Mouse (Mus musculus): ENCODE measurements around the gene Map2k7. TPM values are rescaled to one million over a fixed set of nuclear protein-coding genes. Genes with fewer than 3 reads are reported as not detected.

Map2k7 gene
- polyA plus RNA-seq, 1 experiment = 62.1 TPM

GRCm38 (mm10) chr8:4267627-4268026 is 29.1 kb downstream of the Map2k7 start:
- Histone ChIP-seq H3K27ac (ENCODE audit: insufficient read depth, low read length) (no peak overlapping the region), H3K9me3 (replicated peaks; ENCODE audit: control insufficient read depth, insufficient read depth, low read length, poor library complexity, severe bottlenecking) (no peaks in the 10 kb centered on the region), H3K9ac (ENCODE audit: low read depth, poor library complexity, severe bottlenecking) (no peak overlapping the region), H3K4me1 (ENCODE audit: control insufficient read depth, insufficient read depth, low read length) (no peaks in the 10 kb centered on the region), H3K36me3 (ENCODE audit: control insufficient read depth, insufficient read depth, low read length, poor library complexity, severe bottlenecking) (peaks cover 87% of the 10 kb centered on the region), H3K27me3 (ENCODE audit: control insufficient read depth, insufficient read depth, low read length, poor library complexity, severe bottlenecking) (no peaks in the 10 kb centered on the region), H3K4me3 (ENCODE audit: low read depth, low read length) (no peak overlapping the region)
- peak; percentile 76 for TF ChIP-seq CTCF (IDR thresholded peaks at IDR 0.05; ENCODE audit: low read depth, low read length)
- TF ChIP-seq EP300 (IDR thresholded peaks at IDR 0.05; ENCODE audit: insufficient read depth, low read depth, low read length) = no peak
- TF ChIP-seq POLR2A (IDR thresholded peaks at IDR 0.05; ENCODE audit: insufficient read depth, low read length) = no peak

- TF ChIP-seq CTCF (IDR thresholded peaks at IDR 0.05; ENCODE audit: low read depth, low read length) (no peak), POLR2A (IDR thresholded peaks at IDR 0.05; ENCODE audit: insufficient read depth, low read length) (no peak), EP300 (IDR thresholded peaks at IDR 0.05; ENCODE audit: insufficient read depth, low read depth, low read length) (no peak)
- Histone ChIP-seq H3K9ac (ENCODE audit: low read depth, poor library complexity, severe bottlenecking) (no peak overlapping the region), H3K36me3 (ENCODE audit: control insufficient read depth, insufficient read depth, low read length, poor library complexity, severe bottlenecking) (peaks cover 82% of the 10 kb centered on the region), H3K4me3 (ENCODE audit: low read depth, low read length) (no peak overlapping the region), H3K27ac (ENCODE audit: insufficient read depth, low read length) (no peak overlapping the region), H3K4me1 (ENCODE audit: control insufficient read depth, insufficient read depth, low read length) (no peaks in the 10 kb centered on the region), H3K27me3 (ENCODE audit: control insufficient read depth, insufficient read depth, low read length, poor library complexity, severe bottlenecking) (no peaks in the 10 kb centered on the region), H3K9me3 (replicated peaks; ENCODE audit: control insufficient read depth, insufficient read depth, low read length, poor library complexity, severe bottlenecking) (no peaks in the 10 kb centered on the region)
Observed at GRCm38 (mm10) chr8:4269609-4270008, 31.1 kb downstream of the Map2k7 start.

GRCm38 (mm10) chr8:4275275-4276110 is 37.0 kb downstream of the Map2k7 start, which contains the start of gene Timm44:
TSS of gene Timm44 (minus strand) at chr8:4275913.
- peaks cover 26% of the 10 kb centered on the region for H3K36me3 ChIP-seq (ENCODE audit: control insufficient read depth, insufficient read depth, low read length, poor library complexity, severe bottlenecking)
- no peaks in the 10 kb centered on the region for H3K4me1 ChIP-seq (ENCODE audit: control insufficient read depth, insufficient read depth, low read length)
- H3K4me3 ChIP-seq (ENCODE audit: low read depth, low read length) = peak within 1 kb of the TSS; percentile 99
- no peaks in the 10 kb centered on the region for H3K27me3 ChIP-seq (ENCODE audit: control insufficient read depth, insufficient read depth, low read length, poor library complexity, severe bottlenecking)
- H3K9me3 ChIP-seq (replicated peaks; ENCODE audit: control insufficient read depth, insufficient read depth, low read length, poor library complexity, severe bottlenecking) = no peaks in the 10 kb centered on the region
- TF ChIP-seq EP300 (IDR thresholded peaks at IDR 0.05; ENCODE audit: insufficient read depth, low read depth, low read length) (0 out of 2 replicates have a peak, but pooled peaks have one; percentile 52), CTCF (IDR thresholded peaks at IDR 0.05; ENCODE audit: low read depth, low read length) (no peak)
- peak within 1 kb of the TSS; percentile 74 for H3K27ac ChIP-seq (ENCODE audit: insufficient read depth, low read length)
- H3K9ac ChIP-seq (ENCODE audit: low read depth, poor library complexity, severe bottlenecking) = peak within 1 kb of the TSS; percentile 90

- TF ChIP-seq POLR2A (IDR thresholded peaks at IDR 0.05; ENCODE audit: insufficient read depth, low read length) = no peak
- no peak for TF ChIP-seq EP300 (IDR thresholded peaks at IDR 0.05; ENCODE audit: insufficient read depth, low read depth, low read length)
- TF ChIP-seq CTCF (IDR thresholded peaks at IDR 0.05; ENCODE audit: low read depth, low read length) = no peak
- peak overlapping the region; percentile 99 for H3K4me3 ChIP-seq (ENCODE audit: low read depth, low read length)
- no peaks in the 10 kb centered on the region for H3K9me3 ChIP-seq (replicated peaks; ENCODE audit: control insufficient read depth, insufficient read depth, low read length, poor library complexity, severe bottlenecking)
- peaks cover 21% of the 10 kb centered on the region for H3K36me3 ChIP-seq (ENCODE audit: control insufficient read depth, insufficient read depth, low read length, poor library complexity, severe bottlenecking)
- H3K9ac ChIP-seq (ENCODE audit: low read depth, poor library complexity, severe bottlenecking) = peak overlapping the region; percentile 90
- H3K27me3 ChIP-seq (ENCODE audit: control insufficient read depth, insufficient read depth, low read length, poor library complexity, severe bottlenecking) = no peaks in the 10 kb centered on the region
- peak overlapping the region; percentile 74 for H3K27ac ChIP-seq (ENCODE audit: insufficient read depth, low read length)
- no peaks in the 10 kb centered on the region for H3K4me1 ChIP-seq (ENCODE audit: control insufficient read depth, insufficient read depth, low read length)
Observed at GRCm38 (mm10) chr8:4276111-4276465, 37.5 kb downstream of the Map2k7 start.

GRCm38 (mm10) chr8:4292738-4293137 is 54.2 kb downstream of the Map2k7 start:
- Histone ChIP-seq H3K27me3 (ENCODE audit: control insufficient read depth, insufficient read depth, low read length, poor library complexity, severe bottlenecking) (no peaks in the 10 kb centered on the region), H3K4me3 (ENCODE audit: low read depth, low read length) (no peak overlapping the region), H3K9ac (ENCODE audit: low read depth, poor library complexity, severe bottlenecking) (no peak overlapping the region), H3K4me1 (ENCODE audit: control insufficient read depth, insufficient read depth, low read length) (no peaks in the 10 kb centered on the region), H3K9me3 (replicated peaks; ENCODE audit: control insufficient read depth, insufficient read depth, low read length, poor library complexity, severe bottlenecking) (no peaks in the 10 kb centered on the region), H3K36me3 (ENCODE audit: control insufficient read depth, insufficient read depth, low read length, poor library complexity, severe bottlenecking) (peaks cover 94% of the 10 kb centered on the region), H3K27ac (ENCODE audit: insufficient read depth, low read length) (no peak overlapping the region)
- TF ChIP-seq CTCF (IDR thresholded peaks at IDR 0.05; ENCODE audit: low read depth, low read length) = peak; percentile 0
- no peak for TF ChIP-seq POLR2A (IDR thresholded peaks at IDR 0.05; ENCODE audit: insufficient read depth, low read length)

Other genes starting within 250 kb of the Map2k7 start
- gene Cd209f, start 132.9 kb upstream of the Map2k7 start, polyA plus RNA-seq (2011; ENCODE audit: insufficient read depth, insufficient read length, low read depth, missing spikeins) = not detected in 2 replicates
- gene Cd209g, start 104.6 kb upstream of the Map2k7 start, polyA plus RNA-seq (2011; ENCODE audit: insufficient read depth, insufficient read length, low read depth, missing spikeins) = not detected in 2 replicates
- 4.1 and 5.7 TPM in 2 replicates for gene Evi5l, start 72.2 kb upstream of the Map2k7 start, polyA plus RNA-seq (2011; ENCODE audit: insufficient read depth, insufficient read length, low read depth, missing spikeins)
- gene Prr36, start 21.3 kb upstream of the Map2k7 start, polyA plus RNA-seq (2011; ENCODE audit: insufficient read depth, insufficient read length, low read depth, missing spikeins) = 7.2 and 10.7 TPM in 2 replicates
- 1.0 and 1.4 TPM in 2 replicates for gene Lrrc8e, start 11.9 kb upstream of the Map2k7 start, polyA plus RNA-seq (2011; ENCODE audit: insufficient read depth, insufficient read length, low read depth, missing spikeins)
- gene Gm49320, start 125 bp downstream of the Map2k7 start, polyA plus RNA-seq (2011; ENCODE audit: insufficient read depth, insufficient read length, low read depth, missing spikeins) = 0.33 and 1.2 TPM in 2 replicates
- gene Tgfbr3l, start 9.5 kb downstream of the Map2k7 start, polyA plus RNA-seq (2011; ENCODE audit: insufficient read depth, insufficient read length, low read depth, missing spikeins) = 4.2 and 5.6 TPM in 2 replicates
- gene Snapc2, start 14.3 kb downstream of the Map2k7 start, polyA plus RNA-seq (2011; ENCODE audit: insufficient read depth, insufficient read length, low read depth, missing spikeins) = 26.8 and 29.0 TPM in 2 replicates
- 21.6 and 25.0 TPM in 2 replicates for gene Ctxn1, start 20.5 kb downstream of the Map2k7 start, polyA plus RNA-seq (2011; ENCODE audit: insufficient read depth, insufficient read length, low read depth, missing spikeins)
- 99.1 and 103 TPM in 2 replicates for gene Timm44, start 37.2 kb downstream of the Map2k7 start, polyA plus RNA-seq (2011; ENCODE audit: insufficient read depth, insufficient read length, low read depth, missing spikeins)
- gene Ccl25, start 86.5 kb downstream of the Map2k7 start, polyA plus RNA-seq (2011; ENCODE audit: insufficient read depth, insufficient read length, low read depth, missing spikeins) = 35.1 and 40.2 TPM in 2 replicates
- 118 and 123 TPM in 2 replicates for gene Elavl1, start 86.7 kb downstream of the Map2k7 start, polyA plus RNA-seq (2011; ENCODE audit: insufficient read depth, insufficient read length, low read depth, missing spikeins)

Measured in ES-Bruce4 (cell line).